Mouse (Mus musculus) R1 (cell line): ENCODE results near the gene Maz.

ENCODE experiments used
- DNase-seq: peaks from one replicate; pipeline ENCODE4 v3.0.0-alpha.2; 2018; ENCODE audit warnings: low read depth, low spot score

Maz gene

GRCm38 (mm10) chr7:127008239-127009019 is 18.4 kb downstream of the Maz start:
- DNase-seq: peak; percentile 83

GRCm38 (mm10) chr7:127007313-127008024 is 19.4 kb downstream of the Maz start:
- no peak for DNase-seq

GRCm38 (mm10) chr7:127004122-127004875 is 22.5 kb downstream of the Maz start:
- DNase-seq: peak; percentile 56

- DNase-seq: peak; percentile 79
These were observed 23.2 kb downstream of the Maz start for GRCm38 (mm10) chr7:127003620-127004019.

GRCm38 (mm10) chr7:126999568-126999967 is 27.3 kb downstream of the Maz start:
- DNase-seq: no peak

- DNase-seq: peak; percentile 65
These were observed 30.4 kb downstream of the Maz start for GRCm38 (mm10) chr7:126996449-126996848.

- no peak for DNase-seq
These were observed 38.0 kb downstream of the Maz start for GRCm38 (mm10) chr7:126988816-126989215.

GRCm38 (mm10) chr7:126986319-126986718 is 40.5 kb downstream of the Maz start:
- DNase-seq: peak; percentile 54

GRCm38 (mm10) chr7:126984667-126985444 is 42.0 kb downstream of the Maz start:
- no peak for DNase-seq

GRCm38 (mm10) chr7:126983113-126983512 is 43.7 kb downstream of the Maz start:
- no peak for DNase-seq

GRCm38 (mm10) chr7:126982054-126982453 is 44.8 kb downstream of the Maz start:
- DNase-seq: no peak

- DNase-seq: no peak
These were observed 45.2 kb downstream of the Maz start for GRCm38 (mm10) chr7:126981601-126982000.

- DNase-seq: no peak
These were observed 48.0 kb downstream of the Maz start for GRCm38 (mm10) chr7:126978841-126979240.

- DNase-seq: peak; percentile 68
These were observed 49.9 kb downstream of the Maz start for GRCm38 (mm10) chr7:126976878-126977459.

- peak; percentile 99 for DNase-seq
These were observed 50.6 kb downstream of the Maz start, which contains the start of gene Cdiptos for GRCm38 (mm10) chr7:126975950-126976866. Cdiptos (minus strand) TSS chr7:126976098.

GRCm38 (mm10) chr7:126975893-126975949 is 51.1 kb downstream of the Maz start, which contains the start of gene Cdipt:
Cdipt (plus strand) TSS chr7:126975914.
- no peak for DNase-seq

- no peak for DNase-seq
These were observed 51.3 kb downstream of the Maz start for GRCm38 (mm10) chr7:126975493-126975892.
